9 mouse cellular contexts compared by ENCODE assay signal in the genomic region with DNA sequence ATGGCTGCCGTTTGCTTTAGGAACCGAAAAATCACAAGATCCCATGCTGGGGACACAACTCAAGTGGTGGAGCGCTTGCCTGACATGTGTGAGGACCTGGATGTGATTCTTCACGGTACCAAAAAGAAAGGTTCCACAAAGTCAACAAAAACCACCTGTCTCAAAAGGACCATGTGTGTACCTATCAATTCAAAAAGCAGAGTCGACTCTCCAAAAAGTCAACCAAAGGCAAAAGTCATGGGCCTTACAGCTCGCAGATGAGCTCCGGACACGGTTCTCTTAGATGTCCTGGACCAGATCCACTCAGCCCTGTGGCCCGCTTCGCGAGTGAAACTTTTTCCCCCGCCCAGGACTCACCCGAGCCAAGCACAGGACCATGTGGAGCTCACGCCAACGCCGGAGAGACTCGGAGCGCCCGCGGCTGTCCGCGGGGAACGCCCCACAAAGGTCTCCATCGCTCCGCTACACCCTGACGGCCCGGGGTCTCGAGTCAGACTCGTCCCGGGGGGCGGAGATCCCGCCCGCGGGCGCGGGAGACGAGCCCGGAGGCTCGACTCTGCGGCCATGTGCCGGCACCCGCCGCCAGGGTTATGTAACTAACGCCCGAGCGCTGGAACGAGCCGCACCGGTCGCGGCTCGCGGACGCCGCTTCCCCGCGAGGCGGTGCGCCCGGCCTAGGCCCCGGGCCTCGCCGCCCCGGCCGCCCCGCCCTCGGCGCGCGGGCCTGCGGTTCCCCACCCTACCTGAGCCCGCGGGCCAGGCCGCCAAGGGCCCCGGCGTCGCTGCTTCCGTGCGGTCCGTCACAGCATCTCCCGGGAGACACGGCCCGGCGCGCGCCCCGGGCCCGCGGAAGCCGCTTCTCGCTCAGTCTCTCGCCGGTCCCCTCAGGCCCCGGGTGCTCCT. TPM values are rescaled to one million over a fixed set of nuclear protein-coding genes. Genes with fewer than 3 reads are reported as not detected.
A peak's percentile ranks its signal among the peaks of the same experiment; 100 is the strongest.
DNase-seq lines count a peak whose midpoint lies in the region; ATAC-seq lines count a peak whose summit lies in the region.
"Had no signal": no experiment of that assay in that cellular context is flagged by ENCODE, and none has a peak within 500 bp of the region (broad histone marks: within the 10 kb centered on the region; RNA-seq: fewer than 3 reads in every experiment).

A gene (plus strand): TSS at position 767 of the 903 bp plus-strand sequence.

- no peaks in the 10 kb centered on the region for H3K9me3 ChIP-seq in forebrain, embryonic 15.5 days

- ATAC-seq in forebrain, embryonic 15.5 days (replicated peaks), result no peak; the same call in 1 of the 2 replicates
- ATAC-seq in neutrophil, adult 5-6 weeks (ENCODE audit: extremely low read depth, insufficient number of reproducible peaks, low FRiP score, poor library complexity, severe bottlenecking), result peak; percentile 7; the same call in 1 of the 2 replicates

- H3K27me3 ChIP-seq in forebrain, embryonic 15.5 days, result no peaks in the 10 kb centered on the region

- peak within 1 kb of the TSS; percentile 90 for H3K9ac ChIP-seq in forebrain, embryonic 15.5 days (replicated peaks)

- intact Hi-C loops in heart, postnatal 10 days (cut with DNase I), result no loop called here

- peaks cover 7% of the 10 kb centered on the region for H3K36me3 ChIP-seq in forebrain, embryonic 15.5 days

- H3K4me1 ChIP-seq in forebrain, embryonic 15.5 days, result peaks cover 24% of the 10 kb centered on the region

- under 1% methylated on average over 94 of the region's 94 CpGs for WGBS in forebrain, embryonic 15.5 days

- peak; percentile 74 for DNase-seq in MN1 (ENCODE audit: low spot score)
- peak; percentile 69 to 81 for DNase-seq in cerebellum, adult 18-20 months
- peak; percentile 74 for DNase-seq in heart, postnatal 10 days
- peak; percentile 36 to 57 for DNase-seq in layer of hippocampus, adult 18-20 months (ENCODE audit: low spot score in 2 of 2)
- peak; percentile 58 to 63 for DNase-seq in lung, adult 18-20 months
- DNase-seq in urinary bladder, postnatal 25 days (ENCODE audit: low spot score), result peak; percentile 62

- H3K4me3 ChIP-seq in forebrain, embryonic 15.5 days, result peak within 1 kb of the TSS; percentile 64

- peak within 1 kb of the TSS; percentile 71 for H3K4me2 ChIP-seq in forebrain, embryonic 15.5 days (replicated peaks)

- peak within 1 kb of the TSS; percentile 98 for H3K27ac ChIP-seq in forebrain, embryonic 15.5 days (replicated peaks)

RNA-seq across cellular contexts. Expression of the gene that starts here (rescaled TPM):
- polyA plus RNA-seq in forebrain, embryonic 15.5 days (2015; fragmentation: Nextera tagmentation; extraction: Ambion mirVana), result 0.29 TPM in 1 of 2 replicates, not detected in the other
- total RNA-seq in heart, postnatal 10 days (2021), result not detected
- total RNA-seq in layer of hippocampus, adult 18-20 months (2021), result not detected
- 0.86 and 1.6 TPM in 2 replicates for total RNA-seq in neutrophil, adult 5-6 weeks (2017)
- polyA plus RNA-seq: large intestine, adult 2 months had no signal

Comparison
In these comparisons a context has a peak if more than half of its experiments do, and no peak if none do; other contexts are left out.
1. Peak in DNase-seq in heart, postnatal 10 days; RNA of the gene not detected or under 1 TPM.
2. Peak in DNase-seq in layer of hippocampus, adult 18-20 months; RNA of the gene not detected or under 1 TPM.